Mouse (Mus musculus) kidney, postnatal 36 days (tissue): Measurements from ENCODE around the gene Cdc42ep2.

Source experiments
- DNase-seq, 2 experiments: peaks; one replicate each; pipeline ENCODE4 v3.0.0; 2021 to 2022; ENCODE audit warnings: mixed read lengths in 2 of 2

The Cdc42ep2 gene

GRCm38 (mm10) chr19:5940173-5940572 is 15.6 kb upstream of the Cdc42ep2 start:
- DNase-seq, result peak; percentile 93 to 95

GRCm38 (mm10) chr19:5939715-5940114 is 15.1 kb upstream of the Cdc42ep2 start:
- DNase-seq, result no peak

GRCm38 (mm10) chr19:5938516-5938915 is 13.9 kb upstream of the Cdc42ep2 start:
- DNase-seq, result no peak

- no peak for DNase-seq
Observed at GRCm38 (mm10) chr19:5937836-5938406, 13.3 kb upstream of the Cdc42ep2 start.

GRCm38 (mm10) chr19:5937095-5937835 is 12.6 kb upstream of the Cdc42ep2 start:
- no peak for DNase-seq

GRCm38 (mm10) chr19:5935691-5936090 is 11.1 kb upstream of the Cdc42ep2 start:
- peak in 1 of 2 experiments; percentile 50 for DNase-seq

GRCm38 (mm10) chr19:5935266-5935665 is 10.7 kb upstream of the Cdc42ep2 start:
- DNase-seq, result peak in 1 of 2 experiments; percentile 68

- DNase-seq, result peak; percentile 89 to 90
Observed at GRCm38 (mm10) chr19:5929634-5930596, 5.3 kb upstream of the Cdc42ep2 start.

- no peak for DNase-seq
Observed at GRCm38 (mm10) chr19:5928546-5928945, 3.9 kb upstream of the Cdc42ep2 start.

GRCm38 (mm10) chr19:5928104-5928503 is 3.5 kb upstream of the Cdc42ep2 start:
- no peak for DNase-seq

- DNase-seq, result no peak
Observed at GRCm38 (mm10) chr19:5927532-5927931, 2.9 kb upstream of the Cdc42ep2 start.

GRCm38 (mm10) chr19:5927026-5927425 is 2.4 kb upstream of the Cdc42ep2 start:
- peak in 1 of 2 experiments; percentile 47 for DNase-seq

- no peak for DNase-seq
Observed at GRCm38 (mm10) chr19:5925311-5925855, 767 bp upstream of the Cdc42ep2 start.

GRCm38 (mm10) chr19:5923990-5924712 is 465 bp downstream of the Cdc42ep2 start:
- DNase-seq, result peak; percentile 94 to 98

GRCm38 (mm10) chr19:5922963-5923362 is 1.7 kb downstream of the Cdc42ep2 start:
- DNase-seq, result no peak

- DNase-seq, result peak; percentile 31 to 58
Observed at GRCm38 (mm10) chr19:5922119-5922942, 2.3 kb downstream of the Cdc42ep2 start.

GRCm38 (mm10) chr19:5921715-5922114 is 2.9 kb downstream of the Cdc42ep2 start:
- peak; percentile 71 to 74 for DNase-seq

- peak in 1 of 2 experiments; percentile 42 for DNase-seq
Observed at GRCm38 (mm10) chr19:5913007-5913719, 11.5 kb downstream of the Cdc42ep2 start, which contains the start of gene Dpf2. Dpf2 (minus strand) TSS chr19:5913010.

GRCm38 (mm10) chr19:5912103-5913006 is 12.3 kb downstream of the Cdc42ep2 start:
- peak; percentile 99 to 100 for DNase-seq
